Mouse (Mus musculus) hematopoietic stem cell, adult 5-6 weeks (primary cell): ENCODE measurements around the gene Ptov1. TPM values are rescaled to one million over a fixed set of nuclear protein-coding genes. Genes with fewer than 3 reads are reported as not detected.

ENCODE experiments used
- ATAC-seq, 2 experiments: fragments of 125-278 bp in 1 of 2; replicated peaks in 1 of 2; 2 replicates each; pipeline ENCODE4 v1.8.0; 2016 to 2017; ENCODE audit warnings: inconsistent platforms in 2 of 2, mild to moderate bottlenecking in 2 of 2, moderate number of reproducible peaks in 2 of 2, low read depth in 1 of 2, moderate TSS enrichment in 1 of 2; ENCODE audit not compliant: low FRiP score in 2 of 2, poor library complexity in 2 of 2, severe bottlenecking in 2 of 2, insufficient read depth in 1 of 2, low TSS enrichment in 1 of 2
- total RNA-seq: library from RNA; stranded (forward); fragments of 172-1452, 232-1000 nt; gene quantifications from 2 replicates; pipeline ENCODE4 v1.2.3, GENCODE M21; 2017

Ptov1 gene
- total RNA-seq, 1 experiment from 2014 or later = 54.1 TPM

- no peak for ATAC-seq
These were observed 17.9 kb downstream of the Ptov1 start for GRCm38 (mm10) chr7:44851625-44852234.

GRCm38 (mm10) chr7:44850789-44851624, 18.6 kb downstream of the Ptov1 start:
- no peak for ATAC-seq

DNA sequence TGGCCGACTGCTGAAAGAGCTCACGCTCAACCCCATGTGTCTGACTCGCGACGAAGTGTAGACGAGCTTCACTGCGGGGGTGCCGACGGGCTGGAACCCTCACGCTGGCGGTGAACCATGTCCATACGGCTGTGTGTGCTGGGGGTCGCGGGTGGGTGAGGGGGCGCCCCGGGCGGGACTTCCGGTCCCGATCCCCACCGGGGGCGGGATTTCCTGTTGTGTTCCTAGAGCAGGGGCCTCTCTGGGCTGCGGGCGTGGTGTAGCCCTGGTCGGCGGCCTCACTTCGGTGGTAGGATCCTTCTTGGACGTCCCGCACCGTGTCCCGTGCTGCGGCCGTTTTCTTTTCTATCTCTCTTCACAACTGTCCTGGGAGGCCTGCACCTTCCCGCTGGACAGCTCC, 19.4 kb downstream of the Ptov1 start:
- ATAC-seq = no peak

GRCm38 (mm10) chr7:44849416-44850111, 20.0 kb downstream of the Ptov1 start:
- peak; percentile 46 to 54 for ATAC-seq

- peak; percentile 70 to 80 for ATAC-seq
These were observed 20.8 kb downstream of the Ptov1 start, which contains the start of the genes Akt1s1 and Tbc1d17 for GRCm38 (mm10) chr7:44848561-44849415. Gene Akt1s1, plus strand, starts transcription at chr7:44848991. Gene Tbc1d17, minus strand, starts transcription at chr7:44849079.

- ATAC-seq = no peak
These were observed 21.8 kb downstream of the Ptov1 start for GRCm38 (mm10) chr7:44847772-44848171.

DNA sequence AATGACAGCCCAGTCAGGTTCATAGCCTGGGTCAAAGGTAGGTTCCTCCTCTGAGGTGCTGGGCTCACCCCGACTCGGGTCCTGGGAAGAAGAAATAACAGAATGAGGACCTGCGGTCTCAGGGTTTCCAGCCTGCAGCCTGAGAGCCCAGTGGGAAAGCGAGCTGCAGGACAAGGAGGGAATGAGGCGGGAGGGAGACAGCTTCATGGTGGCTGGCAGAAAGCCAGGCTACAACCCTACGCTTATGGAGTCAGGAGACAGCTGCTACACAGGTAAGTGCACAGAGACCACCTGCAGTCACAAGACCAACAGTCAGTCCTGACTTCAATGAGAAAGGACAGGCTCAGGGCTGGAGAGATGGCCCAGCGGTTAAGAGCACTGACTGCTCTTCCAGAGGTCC, 22.8 kb downstream of the Ptov1 start:
- no peak for ATAC-seq

DNA sequence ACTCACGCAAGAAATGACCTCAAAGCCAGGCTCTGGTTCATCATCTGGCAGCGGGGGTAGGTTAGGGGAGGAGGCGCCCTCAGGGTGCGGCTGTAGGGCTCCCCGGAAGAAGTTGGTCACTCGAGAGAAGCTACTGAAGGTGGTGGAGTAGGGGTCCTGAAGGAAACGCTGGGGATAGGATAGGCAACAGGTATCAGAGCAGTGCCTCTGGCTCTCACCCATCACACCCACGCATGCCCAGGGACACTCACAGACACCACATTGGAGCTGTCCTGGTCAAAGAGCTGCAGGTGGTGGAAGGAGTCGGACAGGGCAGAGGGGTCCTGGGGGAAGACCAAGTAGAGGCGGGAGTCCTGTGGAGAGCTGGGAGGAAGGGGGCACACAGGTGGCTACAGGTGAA, 24.6 kb downstream of the Ptov1 start:
- no peak for ATAC-seq

DNA sequence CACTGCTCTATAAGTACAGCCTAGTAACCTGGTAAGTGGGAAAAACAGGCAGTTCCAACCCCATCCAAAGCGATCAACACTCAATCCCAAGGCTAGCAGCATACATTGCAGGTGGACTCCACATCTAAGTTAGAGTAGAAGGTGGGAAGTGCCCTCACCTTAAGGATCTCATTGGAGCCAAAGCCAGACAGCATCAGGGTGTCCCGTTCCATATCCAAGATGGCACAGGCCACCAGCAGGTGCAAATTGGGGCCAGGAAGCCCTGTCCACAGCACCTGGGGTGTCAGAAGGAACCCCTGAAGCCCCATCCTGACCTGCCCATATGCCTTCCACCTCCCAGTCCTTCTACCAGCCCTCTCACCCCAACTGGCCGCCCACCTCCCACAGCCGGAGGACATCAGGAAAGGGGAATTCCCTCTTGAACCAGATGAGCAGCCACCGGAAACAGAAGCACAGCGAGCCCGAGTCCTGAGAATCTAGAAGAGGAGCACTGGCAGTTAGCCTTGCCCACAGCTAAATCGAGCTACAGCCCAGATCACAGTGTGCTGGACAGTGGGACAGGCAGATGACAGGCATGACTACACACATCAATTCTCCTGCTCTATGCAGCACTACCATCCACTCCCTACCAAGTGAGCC, 27.6 kb downstream of the Ptov1 start:
- ATAC-seq = no peak

DNA sequence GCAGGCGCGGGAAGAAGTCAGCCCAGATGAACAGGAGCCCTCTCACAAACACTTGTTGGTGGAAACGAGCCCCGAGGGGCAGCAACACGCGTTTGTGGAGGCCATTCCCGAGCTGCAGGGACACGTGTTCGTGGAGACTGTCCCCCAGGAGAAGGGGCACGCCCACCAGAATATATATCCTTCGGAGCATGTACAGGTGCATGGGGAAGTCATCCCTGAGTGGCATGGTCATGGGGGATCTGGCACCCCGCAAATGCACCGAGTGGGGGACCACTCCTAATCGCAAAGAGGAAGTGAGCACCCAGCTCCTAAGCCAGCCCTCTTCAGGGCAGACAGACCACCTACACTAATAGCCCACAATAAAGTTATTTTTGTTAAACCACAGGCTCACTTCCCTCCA, 29.2 kb downstream of the Ptov1 start:
- peak; percentile 8 to 18; a peak in 1 of 4 replicates for ATAC-seq

DNA sequence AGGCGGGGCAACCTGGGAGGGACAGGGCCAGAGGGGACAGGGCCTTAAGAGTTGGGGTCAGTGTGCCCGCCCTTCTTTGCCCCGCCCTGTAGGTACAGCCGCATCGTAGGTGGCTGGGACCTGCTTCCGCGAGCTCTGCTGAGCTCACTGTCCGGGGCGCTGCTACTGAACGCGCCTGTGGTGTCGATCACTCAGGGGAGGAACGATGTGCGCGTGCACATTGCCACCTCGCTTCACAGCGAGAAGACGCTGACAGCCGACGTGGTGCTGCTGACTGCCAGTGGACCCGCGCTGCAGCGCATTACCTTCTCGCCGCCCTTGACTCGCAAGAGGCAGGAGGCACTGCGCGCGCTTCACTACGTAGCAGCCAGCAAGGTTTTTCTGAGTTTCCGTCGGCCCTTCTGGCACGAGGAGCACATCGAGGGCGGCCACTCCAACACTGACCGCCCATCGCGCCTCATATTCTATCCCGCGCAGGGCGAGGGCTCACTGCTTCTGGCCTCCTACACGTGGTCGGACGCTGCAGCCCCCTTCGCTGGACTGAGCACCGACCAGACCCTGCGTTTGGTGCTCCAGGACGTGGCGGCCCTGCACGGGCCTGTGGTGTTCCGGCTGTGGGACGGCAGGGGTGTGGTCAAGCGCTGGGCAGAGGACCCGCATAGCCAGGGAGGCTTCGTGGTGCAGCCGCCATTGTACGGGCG, 29.9 kb downstream of the Ptov1 start:
- ATAC-seq = peak; percentile 43 to 48

DNA sequence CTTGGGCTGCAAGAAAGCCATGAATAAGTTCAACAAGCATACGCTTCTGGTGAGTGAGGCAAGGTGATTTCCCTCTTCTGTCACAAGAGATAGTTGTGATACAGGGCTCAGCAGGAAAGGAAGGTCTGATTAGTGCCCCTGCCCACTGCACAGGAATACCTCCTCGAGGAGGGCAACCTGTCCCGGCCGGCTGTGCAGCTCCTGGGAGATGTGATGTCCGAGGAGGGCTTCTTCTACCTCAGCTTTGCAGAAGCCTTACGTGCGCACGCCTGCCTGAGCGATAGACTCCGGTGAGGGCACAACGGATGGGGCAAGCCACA, 30.5 kb downstream of the Ptov1 start:
- ATAC-seq = no peak

- no peak for ATAC-seq
These were observed 31.5 kb downstream of the Ptov1 start for GRCm38 (mm10) chr7:44838073-44838472.

GRCm38 (mm10) chr7:44836423-44837053, 33.0 kb downstream of the Ptov1 start:
- ATAC-seq = no peak

- ATAC-seq = no peak
These were observed 33.6 kb downstream of the Ptov1 start for GRCm38 (mm10) chr7:44836016-44836404.

- ATAC-seq = no peak
These were observed 34.1 kb downstream of the Ptov1 start for GRCm38 (mm10) chr7:44835373-44836015.
